Mouse (Mus musculus) ES-E14 (cell line): ENCODE measurements around the gene Fam217b.

ENCODE experiments used
- CHD2 ChIP-seq: IDR thresholded peaks from 2 replicates; pipeline ENCODE4 v1.6.1; 2014; ENCODE audit warnings: mild to moderate bottlenecking, low read depth, low read length, inconsistent platforms
- HCFC1 ChIP-seq: IDR thresholded peaks from 2 replicates; pipeline ENCODE4 v1.6.1; 2012; ENCODE audit warnings: low read length, inconsistent platforms, borderline replicate concordance; ENCODE audit not compliant: insufficient read depth
- MAFK ChIP-seq: IDR thresholded peaks from 2 replicates; pipeline ENCODE4 v1.6.1; 2014; ENCODE audit warnings: mild to moderate bottlenecking, low read depth, low read length, inconsistent platforms; ENCODE audit not compliant: insufficient read depth
- ZC3H11A ChIP-seq: IDR thresholded peaks from 2 replicates; pipeline ENCODE4 v1.6.1; 2012; ENCODE audit warnings: low read depth, mild to moderate bottlenecking, inconsistent platforms, low read length, borderline replicate concordance
- ZNF384 ChIP-seq: IDR thresholded peaks from 2 replicates; pipeline ENCODE4 v1.6.1; 2012; ENCODE audit warnings: low read depth, low read length, inconsistent platforms

DNA sequence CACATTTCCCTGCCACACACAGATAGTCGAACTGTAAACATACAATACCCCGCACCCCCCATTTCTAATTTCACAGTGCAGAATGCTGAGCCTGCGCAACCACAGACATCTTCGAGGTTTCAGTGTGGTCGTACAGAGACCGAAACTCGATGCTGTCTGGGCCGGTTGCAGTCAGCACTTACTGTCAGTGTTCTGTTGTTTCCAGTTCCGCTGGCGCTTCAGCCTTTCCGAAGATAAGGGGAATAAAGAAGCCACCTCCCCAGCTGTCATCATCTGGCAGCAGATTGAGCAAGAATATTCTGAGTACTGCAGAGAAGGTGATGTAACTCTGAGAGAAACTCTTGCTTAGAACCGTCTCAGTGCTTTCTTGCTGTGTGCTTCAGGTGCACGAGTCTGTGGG is 2.1 kb downstream of the Fam217b start:
- TF ChIP-seq ZC3H11A (no peak), ZNF384 (no peak), MAFK (no peak), HCFC1 (no peak), CHD2 (no peak)
